Mouse (Mus musculus) neural tube, embryonic 12.5 days (tissue): ENCODE data around the gene Spen. TPM values are rescaled to one million over a fixed set of nuclear protein-coding genes. Genes with fewer than 3 reads are reported as not detected.

Experiments
- ATAC-seq: fragments of 200-750 bp; cut with Nextera tagmentation; 2 replicates; pipeline ENCODE4 v1.8.0; 2017; ENCODE audit warnings: low read depth, mild to moderate bottlenecking, moderate TSS enrichment, moderate library complexity; ENCODE audit not compliant: low FRiP score
- H3K27ac ChIP-seq: fragments of 300-500 bp; sonication (generic); 2 replicates; pipeline ENCODE4 v1.5.1; 2016
- H3K27me3 ChIP-seq: fragments of 300-500 bp; sonication (generic); replicated peaks from 2 replicates; pipeline ENCODE4 v1.6.1; 2016; ENCODE audit warnings: mild to moderate bottlenecking
- H3K36me3 ChIP-seq: fragments of 300-500 bp; sonication (generic); 2 replicates; pipeline ENCODE4 v1.6.1; 2016; ENCODE audit warnings: mild to moderate bottlenecking
- H3K4me1 ChIP-seq: fragments of 300-500 bp; sonication (generic); 2 replicates; pipeline ENCODE4 v1.6.1; 2016
- H3K4me2 ChIP-seq: fragments of 300-500 bp; sonication (generic); replicated peaks from 2 replicates; pipeline ENCODE4 v1.6.1; 2016; ENCODE audit warnings: mild to moderate bottlenecking
- H3K4me3 ChIP-seq: fragments of 300-500 bp; sonication (generic); 2 replicates; pipeline ENCODE4 v1.5.1; 2016
- H3K9ac ChIP-seq: fragments of 300-500 bp; sonication (generic); 2 replicates; pipeline ENCODE4 v1.6.1; 2016; ENCODE audit warnings: mild to moderate bottlenecking
- H3K9me3 ChIP-seq: fragments of 300-500 bp; sonication (generic); 2 replicates; pipeline ENCODE4 v1.6.1; 2016; ENCODE audit warnings: mild to moderate bottlenecking
- WGBS: fragments of 180-500 bp; shearing (Covaris S2); methylation state at CpG from one replicate; pipeline ENCODE4 v1.1.7; 2016; 5-methylcytosine and 5-hydroxymethylcytosine counted together
- polyA plus RNA-seq: library from polyadenylated mRNA; unstranded; fragments of >200 nt; fragmentation: Nextera tagmentation; extraction: Ambion mirVana; gene quantifications from 2 replicates; pipeline ENCODE4 v1.2.1, GENCODE M21; 2016

Gene Spen
- polyA plus RNA-seq, 1 experiment from 2014 or later = 21.3 TPM

DNA sequence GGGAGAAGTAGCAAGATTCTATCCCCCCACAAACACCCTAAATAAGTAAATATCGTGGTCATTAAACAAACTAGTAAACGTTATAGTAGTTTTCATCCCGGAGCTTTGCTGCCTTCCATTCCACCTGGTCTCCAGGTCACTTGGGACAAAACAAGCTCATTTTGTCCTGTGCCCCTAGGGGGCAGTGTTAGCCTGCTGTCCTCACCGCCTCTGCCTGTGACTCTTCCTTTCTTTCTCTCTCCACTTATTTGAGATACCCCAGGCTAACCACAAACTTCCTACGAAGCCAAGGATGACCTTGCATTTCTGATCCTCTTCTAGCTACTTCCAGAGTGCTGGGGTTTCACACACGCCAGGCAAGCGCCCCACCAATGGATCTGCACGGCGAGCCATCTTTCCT is 107.4 kb downstream of the Spen start:
- Histone ChIP-seq H3K4me2 (no peak overlapping the region), H3K9ac (no peak overlapping the region), H3K27ac (no peak overlapping the region), H3K36me3 (no peaks in the 10 kb centered on the region), H3K27me3 (0 out of 2 replicates have a peak, but pooled peaks cover 8% of the 10 kb centered on the region), H3K4me3 (no peak overlapping the region), H3K4me1 (peaks cover 2% of the 10 kb centered on the region; the same call in 1 of the 2 replicates), H3K9me3 (no peaks in the 10 kb centered on the region)
- 48% methylated on average over 9 of the region's 9 CpGs for WGBS
- no peak for ATAC-seq

DNA sequence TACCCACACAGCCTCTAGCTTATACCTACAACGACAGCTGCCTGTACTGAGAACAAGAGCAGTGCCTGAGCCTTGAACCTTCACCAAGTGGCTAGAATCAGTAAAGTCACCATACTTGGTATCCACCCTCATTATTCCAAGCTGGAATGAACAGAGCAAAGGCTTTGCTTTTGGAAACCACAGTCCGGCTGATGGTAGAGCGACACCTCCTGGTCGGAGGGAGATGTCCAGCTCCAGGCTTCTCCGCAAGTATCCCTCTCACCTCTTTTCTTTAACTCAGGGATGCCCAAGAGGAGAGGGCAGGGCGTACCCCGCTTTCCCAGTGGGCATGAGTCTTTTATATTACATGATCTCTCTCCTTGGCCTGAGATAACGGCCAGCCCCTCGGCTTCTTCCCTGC is 108.5 kb downstream of the Spen start:
- WGBS = 51% methylated on average over 9 of the region's 9 CpGs
- H3K9ac ChIP-seq = no peak overlapping the region
- ATAC-seq = no peak
- H3K4me2 ChIP-seq = no peak overlapping the region
- H3K4me3 ChIP-seq = no peak overlapping the region
- H3K27ac ChIP-seq = no peak overlapping the region
- H3K27me3 ChIP-seq = peaks cover 18% of the 10 kb centered on the region
- H3K9me3 ChIP-seq = no peaks in the 10 kb centered on the region
- H3K36me3 ChIP-seq = no peaks in the 10 kb centered on the region
- peaks cover 10% of the 10 kb centered on the region; the same call in 1 of the 2 replicates for H3K4me1 ChIP-seq

DNA sequence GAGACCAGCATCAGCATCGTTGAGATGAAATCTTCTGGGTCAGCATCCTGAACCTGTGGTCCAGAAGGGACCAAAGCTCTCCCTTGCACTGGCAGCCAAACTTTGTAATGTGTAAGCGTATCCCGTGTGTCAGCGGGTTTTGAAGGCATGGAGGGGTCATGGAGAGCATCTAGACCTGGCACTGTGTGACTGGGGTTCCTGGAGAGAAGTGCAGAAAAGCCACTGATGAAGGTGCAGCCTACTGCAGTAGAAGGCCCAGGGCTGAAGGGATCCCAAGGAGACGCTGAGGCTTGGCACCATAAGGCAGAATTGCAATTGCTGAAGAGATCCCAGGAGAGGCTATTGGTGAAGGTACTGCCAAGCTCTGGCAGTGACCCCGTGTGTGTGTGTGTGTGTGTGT is 109.0 kb downstream of the Spen start:
- H3K4me2 ChIP-seq = no peak overlapping the region
- H3K36me3 ChIP-seq = no peaks in the 10 kb centered on the region
- H3K9me3 ChIP-seq = no peaks in the 10 kb centered on the region
- ATAC-seq = no peak
- peaks cover 10% of the 10 kb centered on the region; the same call in 1 of the 2 replicates for H3K4me1 ChIP-seq
- peaks cover 23% of the 10 kb centered on the region for H3K27me3 ChIP-seq
- H3K9ac ChIP-seq = no peak overlapping the region
- H3K4me3 ChIP-seq = no peak overlapping the region
- 80% methylated on average over 6 of the region's 6 CpGs for WGBS
- no peak overlapping the region for H3K27ac ChIP-seq

DNA sequence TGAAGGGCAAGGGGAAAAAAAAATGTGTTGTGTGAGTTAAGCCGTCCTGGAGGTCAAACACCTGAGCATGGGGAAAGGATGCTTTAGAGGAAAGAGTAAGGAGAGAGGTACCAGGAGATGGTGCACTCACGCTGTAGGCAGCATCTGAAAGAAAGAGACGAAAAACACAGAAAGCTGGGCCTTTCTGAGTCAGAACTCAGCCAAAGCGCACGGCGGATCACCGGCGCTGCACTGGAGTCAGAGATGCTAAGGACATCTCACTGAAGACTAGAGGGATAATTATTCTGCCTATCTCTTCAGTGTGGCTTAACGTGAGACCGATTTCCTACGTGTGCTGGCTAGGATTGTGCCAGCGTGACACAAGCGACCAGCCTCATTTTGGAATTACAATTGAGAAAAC is 110.5 kb downstream of the Spen start:
- ATAC-seq = no peak

DNA sequence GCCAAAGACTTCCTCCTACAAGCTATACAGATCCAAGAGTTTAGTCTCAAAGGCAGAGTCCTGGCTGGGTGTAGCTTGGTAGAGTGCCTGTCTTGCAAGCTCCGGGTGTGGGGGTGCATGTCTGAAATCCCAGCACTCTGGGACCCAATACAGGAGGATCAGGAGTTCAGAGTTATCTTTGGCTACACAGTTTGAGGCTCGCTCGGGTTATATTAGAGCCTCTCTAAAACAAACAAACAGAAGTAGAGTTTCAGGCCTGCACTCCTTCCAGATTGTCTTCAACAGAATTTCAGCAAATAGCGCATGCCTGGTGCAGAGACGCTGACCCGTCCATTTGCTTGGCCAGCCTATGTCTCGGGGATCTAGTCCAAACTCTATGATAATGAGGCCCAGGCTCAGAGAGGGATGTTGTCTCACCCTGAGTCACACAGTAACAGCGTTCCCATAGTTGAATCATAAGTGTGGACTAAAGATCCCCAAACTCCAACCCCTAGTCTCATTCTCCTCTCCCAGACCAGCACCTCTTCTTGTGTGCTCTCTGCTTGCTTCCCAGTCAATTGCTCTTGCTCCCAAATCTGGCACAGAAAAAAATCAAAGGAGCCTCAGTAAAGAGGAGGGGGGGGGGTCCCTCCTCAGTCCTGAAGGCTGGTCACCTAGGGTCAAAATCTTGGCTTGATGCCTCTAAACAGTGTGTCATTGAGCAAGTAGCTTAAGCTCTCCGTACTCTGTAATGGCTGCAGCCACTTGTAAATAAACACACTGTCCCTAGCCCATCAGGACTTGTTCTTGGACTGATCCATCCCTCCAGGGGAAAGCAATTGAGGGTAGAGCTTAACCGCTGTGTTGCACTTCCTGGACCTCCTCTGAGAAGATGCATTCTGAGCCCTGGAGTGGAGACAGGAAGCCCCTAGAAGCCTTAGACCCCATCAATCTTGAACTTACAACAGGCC is 111.3 kb downstream of the Spen start:
- H3K9ac ChIP-seq = no peak overlapping the region
- 84% methylated on average over 10 of the region's 10 CpGs for WGBS
- no peak overlapping the region for H3K27ac ChIP-seq
- no peaks in the 10 kb centered on the region for H3K36me3 ChIP-seq
- no peak overlapping the region for H3K4me2 ChIP-seq
- H3K9me3 ChIP-seq = no peaks in the 10 kb centered on the region
- H3K4me3 ChIP-seq = no peak overlapping the region
- H3K4me1 ChIP-seq = peaks cover 10% of the 10 kb centered on the region; the same call in 1 of the 2 replicates
- no peak for ATAC-seq
- peaks cover 35% of the 10 kb centered on the region for H3K27me3 ChIP-seq

More for the DNA sequence above, 110.5 kb downstream of the Spen start:
- H3K9me3 ChIP-seq = no peaks in the 10 kb centered on the region
- H3K9ac ChIP-seq = no peak overlapping the region
- H3K4me3 ChIP-seq = no peak overlapping the region
- no peak overlapping the region for H3K27ac ChIP-seq
- WGBS = 86% methylated on average over 13 of the region's 13 CpGs
- no peaks in the 10 kb centered on the region for H3K36me3 ChIP-seq
- peaks cover 10% of the 10 kb centered on the region; the same call in 1 of the 2 replicates for H3K4me1 ChIP-seq
- H3K27me3 ChIP-seq = peaks cover 35% of the 10 kb centered on the region
- no peak overlapping the region for H3K4me2 ChIP-seq

- Histone ChIP-seq H3K27me3 (peaks cover 37% of the 10 kb centered on the region), H3K36me3 (no peaks in the 10 kb centered on the region), H3K9me3 (no peaks in the 10 kb centered on the region), H3K4me3 (peak overlapping the region; percentile 39), H3K9ac (peak overlapping the region; percentile 44), H3K4me1 (peaks cover 10% of the 10 kb centered on the region; the same call in 1 of the 2 replicates), H3K4me2 (peak overlapping the region; percentile 64), H3K27ac (no peak overlapping the region)
- WGBS = 5% methylated on average over 36 of the region's 36 CpGs
- ATAC-seq = peak; percentile 76
Measured at GRCm38 (mm10) chr4:141425484-141426479, 112.6 kb downstream of the Spen start.

- no peak for ATAC-seq
- Histone ChIP-seq H3K27me3 (peaks cover 37% of the 10 kb centered on the region), H3K4me2 (no peak overlapping the region), H3K4me1 (peaks cover 10% of the 10 kb centered on the region; the same call in 1 of the 2 replicates), H3K36me3 (no peaks in the 10 kb centered on the region), H3K27ac (no peak overlapping the region), H3K9ac (no peak overlapping the region), H3K4me3 (no peak overlapping the region), H3K9me3 (no peaks in the 10 kb centered on the region)
- 89% methylated on average over 13 of the region's 13 CpGs for WGBS
Measured at GRCm38 (mm10) chr4:141423691-141424431, 114.5 kb downstream of the Spen start.

DNA sequence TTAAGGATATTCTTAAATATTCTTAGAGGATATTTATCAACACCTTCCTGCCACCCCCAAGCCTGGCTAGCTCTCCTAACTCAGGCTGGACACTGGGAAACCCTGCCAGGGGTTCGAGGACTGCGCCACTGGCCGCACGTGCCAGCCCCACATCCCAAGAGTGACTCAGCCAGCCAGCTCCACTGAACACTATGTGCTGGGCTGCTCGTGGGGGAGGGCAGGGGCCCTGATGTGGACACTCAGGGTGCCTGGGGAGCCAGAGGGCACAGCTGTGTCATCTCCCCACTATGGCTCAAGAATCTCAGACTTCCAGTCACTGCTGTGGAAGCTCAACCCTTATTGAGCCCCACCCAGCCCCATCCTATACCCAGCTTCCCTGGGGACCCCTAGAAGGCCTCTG is 115.1 kb downstream of the Spen start:
- H3K27ac ChIP-seq = no peak overlapping the region
- H3K36me3 ChIP-seq = no peaks in the 10 kb centered on the region
- no peak overlapping the region for H3K9ac ChIP-seq
- no peak for ATAC-seq
- peaks cover 10% of the 10 kb centered on the region; the same call in 1 of the 2 replicates for H3K4me1 ChIP-seq
- WGBS = 83% methylated on average over 5 of the region's 5 CpGs
- peaks cover 37% of the 10 kb centered on the region for H3K27me3 ChIP-seq
- no peaks in the 10 kb centered on the region for H3K9me3 ChIP-seq
- no peak overlapping the region for H3K4me2 ChIP-seq
- H3K4me3 ChIP-seq = no peak overlapping the region

DNA sequence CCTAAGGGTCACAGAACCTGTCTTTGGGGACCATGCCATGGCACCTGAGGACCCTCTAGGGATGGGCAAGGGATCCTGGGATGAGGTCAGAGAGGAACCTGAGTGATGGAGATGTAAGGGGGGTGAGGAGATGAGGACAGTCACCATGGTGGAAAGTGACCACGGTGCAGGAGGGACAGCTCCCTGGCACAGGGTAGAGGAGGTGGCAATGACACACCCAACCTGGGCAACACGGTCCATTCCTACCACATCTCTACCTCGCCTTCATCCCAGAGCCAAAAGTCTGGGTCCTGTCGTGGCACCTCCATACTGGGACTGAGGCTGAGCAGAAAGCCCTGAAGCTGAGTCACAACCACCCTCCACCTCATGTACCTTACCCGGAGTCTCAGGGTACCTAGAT is 115.6 kb downstream of the Spen start:
- peaks cover 10% of the 10 kb centered on the region; the same call in 1 of the 2 replicates for H3K4me1 ChIP-seq
- H3K9ac ChIP-seq = no peak overlapping the region
- H3K27ac ChIP-seq = no peak overlapping the region
- no peaks in the 10 kb centered on the region for H3K36me3 ChIP-seq
- H3K27me3 ChIP-seq = peaks cover 37% of the 10 kb centered on the region
- WGBS = 85% methylated on average over 5 of the region's 5 CpGs
- no peak overlapping the region for H3K4me2 ChIP-seq
- no peak for ATAC-seq
- H3K9me3 ChIP-seq = no peaks in the 10 kb centered on the region
- no peak overlapping the region for H3K4me3 ChIP-seq

DNA sequence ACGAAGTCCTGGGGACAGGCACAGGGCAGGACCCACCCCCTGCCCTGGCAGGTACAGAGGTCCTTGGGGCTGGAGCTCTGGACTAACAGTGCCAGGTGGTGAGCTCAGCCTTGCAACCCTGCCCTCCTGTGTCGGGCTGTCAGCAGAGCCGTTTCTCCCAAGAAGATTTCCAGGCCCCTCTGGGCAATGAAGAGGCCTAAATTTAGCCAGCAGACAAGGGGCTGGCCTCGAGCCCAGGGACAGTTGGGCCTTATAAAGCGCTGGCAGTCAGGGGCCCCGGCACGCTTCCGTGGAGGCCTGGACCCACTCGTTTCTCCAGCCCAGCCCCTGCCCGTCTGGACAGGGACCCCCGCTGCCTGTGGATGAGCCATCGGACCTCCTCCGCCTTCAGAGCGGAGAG is 117.0 kb downstream of the Spen start:
- 65% methylated on average over 14 of the region's 14 CpGs for WGBS
- no peak overlapping the region for H3K9ac ChIP-seq
- H3K4me3 ChIP-seq = no peak overlapping the region
- H3K4me2 ChIP-seq = no peak overlapping the region
- no peak for ATAC-seq
- H3K4me1 ChIP-seq = peaks cover 10% of the 10 kb centered on the region; the same call in 1 of the 2 replicates
- H3K9me3 ChIP-seq = 0 out of 2 replicates have a peak, but pooled peaks cover 4% of the 10 kb centered on the region
- H3K27ac ChIP-seq = no peak overlapping the region
- H3K27me3 ChIP-seq = peaks cover 34% of the 10 kb centered on the region
- no peaks in the 10 kb centered on the region for H3K36me3 ChIP-seq

GRCm38 (mm10) chr4:141420886-141421285 is 117.5 kb downstream of the Spen start:
- Histone ChIP-seq H3K36me3 (no peaks in the 10 kb centered on the region), H3K27me3 (peaks cover 28% of the 10 kb centered on the region)
- 57% methylated on average over 9 of the region's 9 CpGs for WGBS

More at GRCm38 (mm10) chr4:141420886-141421285, 117.5 kb downstream of the Spen start:
- Histone ChIP-seq H3K27ac (no peak overlapping the region), H3K4me3 (no peak overlapping the region), H3K4me1 (peaks cover 7% of the 10 kb centered on the region; the same call in 1 of the 2 replicates), H3K9ac (no peak overlapping the region), H3K9me3 (0 out of 2 replicates have a peak, but pooled peaks cover 4% of the 10 kb centered on the region), H3K4me2 (no peak overlapping the region)
- no peak for ATAC-seq
